Mouse (Mus musculus) liver, embryonic 15.5 days (tissue): Measurements from ENCODE around the gene Camk2b. TPM values are rescaled to one million over a fixed set of nuclear protein-coding genes. Genes with fewer than 3 reads are reported as not detected.
"Not testable (repeated sequence)": the region's sequence is repeated elsewhere in the genome, so short reads cannot be mapped to it uniquely, and the experiment has no call there.

ENCODE experiments used
- ATAC-seq: fragments of 200-750 bp; cut with Nextera tagmentation; 2 replicates; pipeline ENCODE4 v1.8.0; 2017; ENCODE audit warnings: moderate number of reproducible peaks, mild to moderate bottlenecking, moderate library complexity; ENCODE audit not compliant: insufficient read depth
- H3K27ac ChIP-seq: fragments of 300-500 bp; sonication (generic); replicated peaks from 2 replicates; pipeline ENCODE4 v1.5.1; 2015; ENCODE audit warnings: mild to moderate bottlenecking, inconsistent platforms
- H3K27me3 ChIP-seq: fragments of 300-500 bp; sonication (generic); 2 replicates; pipeline ENCODE4 v1.6.1; 2015; ENCODE audit warnings: mild to moderate bottlenecking, inconsistent platforms
- H3K36me3 ChIP-seq: fragments of 300-500 bp; sonication (generic); replicated peaks from 2 replicates; pipeline ENCODE4 v1.6.1; 2015; ENCODE audit warnings: moderate library complexity, mild to moderate bottlenecking, inconsistent platforms
- H3K4me1 ChIP-seq: fragments of 300-500 bp; sonication (generic); replicated peaks from 2 replicates; pipeline ENCODE4 v1.6.1; 2015; ENCODE audit warnings: inconsistent platforms
- H3K4me2 ChIP-seq: fragments of 300-500 bp; sonication (generic); 2 replicates; pipeline ENCODE4 v1.6.1; 2015; ENCODE audit warnings: moderate library complexity, mild to moderate bottlenecking, inconsistent platforms
- H3K4me3 ChIP-seq: fragments of 300-500 bp; sonication (generic); replicated peaks from 2 replicates; pipeline ENCODE4 v1.5.1; 2015; ENCODE audit warnings: mild to moderate bottlenecking, inconsistent platforms
- H3K9ac ChIP-seq: fragments of 300-500 bp; sonication (generic); 2 replicates; pipeline ENCODE4 v1.6.1; 2015; ENCODE audit warnings: moderate library complexity, mild to moderate bottlenecking, inconsistent platforms
- H3K9me3 ChIP-seq: fragments of 300-500 bp; sonication (generic); replicated peaks from 2 replicates; pipeline ENCODE4 v1.6.1; 2016; ENCODE audit warnings: inconsistent platforms
- WGBS: fragments of 180-500 bp; shearing (Covaris S2); methylation state at CpG from one replicate; pipeline ENCODE4 v1.1.7; 2015; ENCODE audit warnings: mixed read lengths; ENCODE audit not compliant: insufficient replicate concordance; 5-methylcytosine and 5-hydroxymethylcytosine counted together
- polyA plus RNA-seq: library from polyadenylated mRNA; unstranded; fragments of >200 nt; fragmentation: Nextera tagmentation; extraction: Ambion mirVana; gene quantifications from 2 replicates; pipeline ENCODE4 v1.2.1, GENCODE M21; 2015

Camk2b gene
- polyA plus RNA-seq: 1.1 and 1.3 TPM in 2 replicates

DNA sequence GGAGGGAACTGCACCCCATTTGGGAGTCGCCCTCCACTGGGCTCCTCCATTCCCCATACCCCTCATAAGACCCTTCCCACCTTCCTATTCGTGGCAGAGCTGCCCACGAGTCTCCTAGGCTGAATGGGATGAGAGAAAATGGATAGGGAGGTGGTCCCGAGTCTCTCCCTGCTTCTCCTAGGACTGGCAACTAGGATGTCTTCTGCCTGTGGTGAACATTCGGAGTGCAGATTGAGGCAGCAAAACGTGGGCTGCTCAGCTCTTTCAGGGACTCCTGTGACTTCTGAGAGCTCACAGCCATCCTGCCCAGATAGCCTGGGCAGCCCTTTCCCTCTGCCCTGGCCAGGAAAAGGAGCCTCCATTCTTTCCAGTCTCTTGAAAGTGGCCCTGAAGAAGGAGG, at the start of gene Camk2b:
TSS of gene Camk2b (minus strand) at position 187 of the 400 bp plus-strand sequence.
- WGBS: 9% methylated on average over 6 of the region's 6 CpGs
- no peak for ATAC-seq
- peaks cover 5% of the 10 kb centered on the region; the same call in 1 of the 2 replicates for H3K4me1 ChIP-seq

DNA sequence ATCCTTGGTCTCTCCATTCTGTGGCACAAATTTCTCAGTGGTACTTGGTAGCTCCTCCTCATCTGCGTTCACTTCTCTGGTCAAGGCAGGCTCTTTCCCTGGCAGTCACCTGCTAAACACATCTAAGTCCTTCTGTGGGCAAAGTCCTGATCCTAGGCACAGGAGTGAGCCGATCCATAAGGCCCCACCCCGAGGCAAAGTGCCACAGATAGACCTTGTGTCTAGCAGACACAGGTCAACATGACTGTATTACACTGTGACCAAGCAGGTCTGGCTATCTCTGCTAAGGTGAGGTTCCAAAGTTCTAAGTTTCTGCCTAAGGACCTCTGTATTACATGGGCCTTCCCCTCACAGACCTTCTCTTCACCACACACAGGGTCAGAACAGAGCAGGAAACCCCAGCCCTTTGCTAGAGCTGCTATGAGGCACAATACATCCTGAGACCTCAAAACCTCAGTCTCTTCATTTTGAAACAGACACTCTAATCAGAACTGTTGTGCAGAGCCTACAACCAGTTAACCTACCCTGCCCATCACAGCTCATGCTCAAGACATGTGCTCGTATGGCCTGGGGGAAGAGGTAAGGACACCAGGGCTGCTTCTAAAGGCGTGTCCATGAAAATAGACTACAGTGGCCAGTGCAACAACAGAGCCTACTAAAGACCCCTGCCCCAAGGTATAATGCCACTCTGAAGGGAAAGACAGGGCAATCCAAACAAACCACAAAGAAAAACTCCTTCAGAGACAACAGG, 45.7 kb upstream of the Camk2b start:
- ATAC-seq: no peak
- WGBS: 78% methylated on average over 5 of the region's 5 CpGs
- Histone ChIP-seq H3K36me3 (peaks cover 48% of the 10 kb centered on the region), H3K4me1 (no peaks in the 10 kb centered on the region), H3K27me3 (no peaks in the 10 kb centered on the region), H3K9ac (no peak overlapping the region), H3K4me2 (no peak overlapping the region), H3K4me3 (no peak overlapping the region), H3K27ac (no peak overlapping the region), H3K9me3 (no peaks in the 10 kb centered on the region)

More for the DNA sequence above, at the start of gene Camk2b:
- Histone ChIP-seq H3K36me3 (no peaks in the 10 kb centered on the region), H3K4me2 (peak within 1 kb of the TSS; percentile 63), H3K27ac (no peak within 1 kb of the TSS), H3K4me3 (peak within 1 kb of the TSS; percentile 42), H3K27me3 (peaks cover 85% of the 10 kb centered on the region), H3K9me3 (no peaks in the 10 kb centered on the region), H3K9ac (no peak within 1 kb of the TSS)

DNA sequence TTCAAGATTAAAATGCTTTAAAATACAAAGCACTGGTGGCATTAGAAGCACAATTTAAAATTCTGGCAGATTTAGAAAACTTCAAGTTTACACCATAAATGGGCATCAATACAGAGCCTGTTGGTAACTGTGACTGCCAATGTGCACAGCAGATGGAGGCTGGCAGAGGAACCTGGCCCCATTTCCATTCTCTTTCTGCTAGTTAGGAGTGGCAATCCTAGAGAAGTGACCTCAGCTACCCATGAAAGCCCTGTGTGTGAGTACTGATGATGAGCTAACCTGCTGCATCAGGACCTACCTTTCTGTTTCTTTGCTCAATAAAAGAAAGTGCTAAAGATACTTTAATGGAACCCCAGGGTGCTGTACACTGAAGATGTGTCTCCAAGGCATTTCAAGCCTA, 43.8 kb upstream of the Camk2b start:
- no peak for ATAC-seq
- Histone ChIP-seq H3K9me3 (no peaks in the 10 kb centered on the region), H3K27ac (no peak overlapping the region), H3K9ac (no peak overlapping the region), H3K36me3 (peaks cover 56% of the 10 kb centered on the region), H3K4me1 (no peaks in the 10 kb centered on the region), H3K4me2 (no peak overlapping the region), H3K27me3 (no peaks in the 10 kb centered on the region), H3K4me3 (no peak overlapping the region)

DNA sequence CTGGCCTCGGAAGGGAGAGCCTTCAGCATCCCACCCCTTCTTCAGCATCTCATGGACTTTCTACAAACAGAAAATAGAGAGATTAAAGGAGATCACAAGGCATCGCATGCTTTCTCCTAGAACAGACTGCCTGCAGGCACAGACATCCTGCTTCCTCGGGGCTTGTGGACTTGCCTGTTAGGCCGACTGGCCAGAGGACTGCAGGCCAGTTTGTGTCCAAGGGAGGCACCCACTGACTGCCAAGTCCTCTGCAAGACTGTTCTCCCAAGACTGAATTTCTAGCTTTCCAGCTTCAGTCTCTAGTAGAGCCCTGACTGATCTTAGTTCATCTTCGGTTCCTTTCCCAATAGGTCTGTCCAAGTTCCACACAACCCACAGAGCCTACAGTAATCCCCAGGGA, 42.1 kb upstream of the Camk2b start:
- no peaks in the 10 kb centered on the region for H3K4me1 ChIP-seq
- H3K9ac ChIP-seq: no peak overlapping the region
- H3K27ac ChIP-seq: no peak overlapping the region
- no peak overlapping the region for H3K4me3 ChIP-seq
- no peaks in the 10 kb centered on the region for H3K27me3 ChIP-seq
- WGBS: 82% methylated on average over 5 of the region's 5 CpGs
- H3K9me3 ChIP-seq: no peaks in the 10 kb centered on the region
- H3K36me3 ChIP-seq: peaks cover 55% of the 10 kb centered on the region
- no peak overlapping the region for H3K4me2 ChIP-seq
- ATAC-seq: no peak

DNA sequence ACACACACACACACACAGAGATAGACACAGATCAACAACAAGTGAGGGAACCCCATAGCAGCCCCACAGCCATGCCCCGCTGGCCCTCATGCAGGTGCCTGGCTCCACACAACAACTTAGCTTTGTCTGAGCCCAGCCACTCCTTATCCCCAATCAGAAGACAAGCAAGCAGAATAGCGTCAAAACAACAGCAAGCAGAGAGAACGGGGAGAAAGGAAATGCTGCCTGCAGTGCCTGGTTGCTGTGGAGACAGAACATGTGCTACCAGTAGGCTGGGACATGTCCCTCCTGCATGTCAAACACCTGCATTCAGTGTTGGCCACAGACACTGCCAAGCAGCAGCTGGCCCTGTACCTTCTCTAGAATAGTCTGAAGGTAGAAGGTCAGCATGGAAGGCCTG, 41.6 kb upstream of the Camk2b start:
- Histone ChIP-seq H3K9ac (no peak overlapping the region), H3K27ac (no peak overlapping the region), H3K27me3 (no peaks in the 10 kb centered on the region), H3K4me2 (no peak overlapping the region), H3K4me3 (no peak overlapping the region), H3K9me3 (no peaks in the 10 kb centered on the region), H3K4me1 (no peaks in the 10 kb centered on the region), H3K36me3 (peaks cover 49% of the 10 kb centered on the region)
- no peak for ATAC-seq
- WGBS: 69% methylated on average over 3 of the region's 3 CpGs

DNA sequence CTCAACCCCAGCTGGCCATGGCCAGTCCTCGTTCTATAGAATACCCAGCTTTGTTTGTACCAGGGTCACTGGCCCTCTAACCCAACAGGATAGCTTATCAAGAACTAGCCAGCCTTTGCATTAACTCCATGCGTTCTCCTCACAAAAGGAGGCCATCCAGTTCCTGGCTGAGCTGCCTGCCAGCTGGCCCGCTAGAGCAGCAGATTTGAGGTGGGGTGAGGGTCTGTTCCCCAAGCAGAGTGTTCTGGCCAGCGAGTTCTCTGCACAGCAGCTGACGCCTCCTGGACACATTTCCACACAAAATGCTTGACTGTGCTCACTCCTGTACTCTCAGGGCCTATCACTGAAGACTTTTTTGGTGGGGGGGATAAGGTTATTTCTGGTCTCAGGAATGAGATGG, 38.6 kb upstream of the Camk2b start:
- Histone ChIP-seq H3K9me3 (no peaks in the 10 kb centered on the region), H3K4me2 (no peak overlapping the region), H3K27ac (no peak overlapping the region), H3K4me1 (no peaks in the 10 kb centered on the region), H3K27me3 (no peaks in the 10 kb centered on the region), H3K9ac (no peak overlapping the region), H3K4me3 (no peak overlapping the region), H3K36me3 (peaks cover 23% of the 10 kb centered on the region)
- WGBS: 73% methylated on average over 5 of the region's 5 CpGs
- ATAC-seq: no peak

DNA sequence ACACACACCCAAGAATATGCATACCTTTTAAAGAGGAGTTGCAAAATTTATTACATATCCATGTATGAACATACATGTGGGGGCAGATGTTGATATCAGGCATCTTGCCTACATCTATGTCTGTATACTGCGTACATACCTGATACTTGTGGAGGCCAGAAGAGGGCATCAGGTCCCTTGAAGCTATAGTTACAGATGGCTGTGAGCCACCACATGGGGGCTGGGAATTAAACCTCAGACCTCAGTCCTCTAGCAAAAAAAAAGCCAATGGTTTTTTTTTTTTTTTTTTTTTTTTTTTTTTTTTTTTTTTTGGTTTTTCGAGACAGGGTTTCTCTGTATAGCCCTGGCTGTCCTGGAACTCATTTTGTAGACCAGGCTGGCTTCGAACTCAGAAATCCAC, 30.5 kb upstream of the Camk2b start:
- not testable (repeated sequence) for H3K27me3 ChIP-seq, H3K4me3 ChIP-seq, H3K36me3 ChIP-seq, H3K4me1 ChIP-seq, H3K9me3 ChIP-seq, ATAC-seq, H3K9ac ChIP-seq, H3K27ac ChIP-seq, H3K4me2 ChIP-seq
- WGBS: 65% methylated on average over 3 of the region's 3 CpGs

DNA sequence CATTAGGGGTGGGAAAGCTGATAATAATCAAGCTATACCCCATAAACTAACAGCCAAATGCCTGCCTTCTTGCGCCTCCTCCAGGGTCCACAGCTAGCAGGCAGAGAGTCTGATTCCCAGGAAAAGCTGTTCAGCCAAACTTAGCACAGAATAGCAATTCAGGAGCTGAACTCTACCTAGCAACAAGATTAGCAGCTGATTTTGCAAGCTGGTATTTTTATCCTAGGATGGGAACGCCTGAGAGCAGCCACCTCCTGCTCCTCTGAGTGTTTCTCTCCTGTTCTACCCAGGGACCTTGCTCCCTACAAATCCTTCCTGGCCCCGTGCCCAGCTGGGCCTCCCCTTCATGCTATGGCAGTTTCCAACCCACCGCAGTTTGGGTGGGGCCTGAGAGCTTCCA, 20.8 kb upstream of the Camk2b start:
- no peak overlapping the region for H3K9ac ChIP-seq
- no peak overlapping the region for H3K4me3 ChIP-seq
- no peak for ATAC-seq
- H3K4me2 ChIP-seq: no peak overlapping the region
- H3K9me3 ChIP-seq: no peaks in the 10 kb centered on the region
- H3K27ac ChIP-seq: no peak overlapping the region
- 58% methylated on average over 4 of the region's 4 CpGs for WGBS
- no peaks in the 10 kb centered on the region for H3K4me1 ChIP-seq
- H3K36me3 ChIP-seq: no peaks in the 10 kb centered on the region
- no peaks in the 10 kb centered on the region for H3K27me3 ChIP-seq

DNA sequence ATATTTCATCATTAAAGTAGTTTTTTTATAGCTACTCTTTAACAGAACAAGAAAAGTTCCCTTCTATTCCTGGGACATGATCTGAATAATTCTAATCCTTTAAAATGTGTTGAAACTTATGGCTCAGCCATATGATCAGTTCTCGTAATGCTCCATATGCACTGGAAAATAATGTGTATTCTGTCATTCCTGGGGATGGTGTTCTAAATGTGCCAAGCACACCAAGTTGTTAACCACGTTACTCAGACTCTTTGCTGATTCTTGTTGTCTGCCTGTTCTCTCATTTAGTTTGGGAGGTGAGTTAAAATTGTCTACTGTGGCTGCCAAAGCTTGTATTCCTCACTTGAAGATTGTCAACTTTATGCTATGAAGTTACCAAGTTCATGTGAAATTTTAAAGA, 12.6 kb upstream of the Camk2b start:
- Histone ChIP-seq H3K9ac (no peak overlapping the region), H3K36me3 (no peaks in the 10 kb centered on the region), H3K4me2 (no peak overlapping the region), H3K4me3 (no peak overlapping the region), H3K27ac (no peak overlapping the region), H3K4me1 (no peaks in the 10 kb centered on the region), H3K9me3 (no peaks in the 10 kb centered on the region), H3K27me3 (no peaks in the 10 kb centered on the region; the same call in 1 of the 2 replicates)
- WGBS: 54% methylated on average over 2 of the region's 2 CpGs
- no peak for ATAC-seq

DNA sequence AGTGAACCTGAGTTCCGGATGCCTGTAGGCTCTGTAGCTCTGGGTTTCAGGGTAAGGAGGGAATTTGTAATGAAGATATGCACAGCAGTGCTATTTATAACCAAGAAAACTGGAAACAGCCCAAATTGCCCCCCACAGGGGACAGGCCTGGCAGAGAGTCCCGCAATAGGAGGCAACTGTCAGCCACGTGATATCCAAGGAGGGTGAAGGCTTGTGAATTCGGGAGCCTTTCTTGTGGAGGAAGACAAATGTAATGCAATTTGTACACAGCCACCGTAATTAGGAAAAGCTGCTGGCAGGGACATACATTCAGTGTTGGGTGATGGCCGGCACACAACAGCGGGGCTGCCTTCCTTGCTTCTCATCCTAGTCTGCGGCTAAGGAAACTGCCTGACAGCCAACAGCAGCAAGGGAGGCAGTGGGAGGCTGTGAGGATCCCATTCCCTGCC, 9.5 kb upstream of the Camk2b start:
- Histone ChIP-seq H3K36me3 (no peaks in the 10 kb centered on the region), H3K4me3 (no peak overlapping the region), H3K4me1 (no peaks in the 10 kb centered on the region), H3K9me3 (no peaks in the 10 kb centered on the region), H3K27me3 (peaks cover 4% of the 10 kb centered on the region; the same call in 1 of the 2 replicates), H3K9ac (no peak overlapping the region), H3K4me2 (no peak overlapping the region), H3K27ac (no peak overlapping the region)
- no peak for ATAC-seq
- WGBS: 58% methylated on average over 8 of the region's 8 CpGs

DNA sequence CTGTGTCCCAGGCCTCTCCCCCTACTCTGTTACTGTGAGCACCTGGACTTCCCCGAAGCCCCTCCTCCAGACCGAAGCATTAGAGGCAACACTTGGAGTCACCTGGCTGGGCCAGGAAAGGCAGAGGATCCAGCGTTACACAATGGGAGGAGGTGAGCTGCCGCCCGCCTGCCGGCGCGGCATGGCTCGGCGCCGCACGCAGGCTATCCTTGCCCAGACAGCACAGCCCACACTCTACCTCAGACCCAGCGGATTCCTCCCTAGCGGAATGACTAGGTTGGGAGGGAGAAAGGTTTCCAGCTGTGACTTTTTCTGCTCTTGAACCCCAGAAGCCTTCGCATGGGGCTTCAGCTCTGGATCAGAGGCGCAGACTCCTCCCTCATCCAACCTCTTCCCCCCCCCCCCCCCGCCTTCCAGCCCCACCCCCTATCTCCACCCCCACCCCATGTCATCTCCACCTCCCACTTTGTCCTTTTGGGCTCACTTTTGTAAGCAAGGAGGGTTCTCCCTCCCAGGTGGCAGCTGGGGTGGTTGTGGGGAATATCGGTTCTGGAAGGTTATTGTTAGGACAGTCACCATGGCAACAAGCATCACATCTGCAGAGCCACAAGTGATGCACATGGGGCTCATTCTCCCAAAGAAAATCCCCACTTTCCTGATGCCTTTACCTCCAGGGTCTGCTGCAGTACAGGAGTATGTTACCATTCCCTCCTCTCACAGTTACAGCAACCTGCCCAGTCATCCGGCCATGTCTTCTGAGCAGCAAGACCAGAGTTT, 2.2 kb upstream of the Camk2b start:
- ATAC-seq: no peak
- no peak overlapping the region for H3K9ac ChIP-seq
- WGBS: 12% methylated on average over 18 of the region's 19 CpGs
- no peak overlapping the region for H3K27ac ChIP-seq
- no peak overlapping the region for H3K4me2 ChIP-seq
- H3K4me1 ChIP-seq: peaks cover 5% of the 10 kb centered on the region; the same call in 1 of the 2 replicates
- H3K4me3 ChIP-seq: no peak overlapping the region
- no peaks in the 10 kb centered on the region for H3K36me3 ChIP-seq
- H3K9me3 ChIP-seq: no peaks in the 10 kb centered on the region
- peaks cover 76% of the 10 kb centered on the region for H3K27me3 ChIP-seq
